8 mouse cellular contexts compared by ENCODE assay signal in the genomic region with DNA sequence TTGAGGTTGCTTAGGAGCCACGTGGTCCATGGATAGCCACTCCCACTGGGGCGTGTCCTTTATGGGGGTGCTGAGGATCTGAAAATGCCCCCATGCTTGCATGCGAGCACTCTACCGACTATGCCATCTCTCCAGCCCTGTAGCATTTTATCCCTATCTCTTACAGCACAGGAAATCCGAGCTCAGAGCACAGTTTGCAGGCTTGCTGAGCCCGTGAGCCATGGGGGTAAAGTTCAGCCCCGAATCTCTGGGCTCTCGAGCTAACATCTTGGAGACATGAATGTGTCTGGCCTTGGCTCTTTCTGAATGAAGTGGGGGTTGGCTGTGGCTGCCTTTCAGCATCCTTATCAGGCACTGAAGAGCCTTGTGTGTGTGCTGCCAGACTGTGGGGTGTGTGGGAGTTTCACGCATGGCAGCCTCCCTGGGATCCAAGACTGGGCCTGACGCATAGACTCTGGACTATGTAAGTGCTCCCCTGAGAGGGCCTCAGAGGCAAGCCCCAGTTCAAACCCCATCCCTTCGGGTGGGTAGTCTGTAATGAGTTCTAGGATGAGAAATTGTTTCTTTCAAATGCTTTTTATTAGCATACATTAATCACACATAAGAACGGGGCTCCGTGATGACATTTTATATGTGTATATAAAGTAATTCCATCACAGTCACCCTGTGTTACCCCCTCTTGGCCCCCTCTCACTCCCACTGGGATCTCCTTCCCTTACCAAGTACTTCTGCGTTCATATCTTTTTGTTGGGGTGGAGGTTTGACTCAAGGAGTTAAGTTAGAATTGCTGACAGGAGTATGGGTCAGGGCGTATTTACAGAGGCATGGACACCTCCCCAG.
DNase-seq lines count a peak whose midpoint lies in the region; ATAC-seq lines count a peak whose summit lies in the region.

No protein-coding gene starts in this region.

- H3K4me3 ChIP-seq in kidney, embryonic 14.5 days (ENCODE audit: low read length) = no peak overlapping the region
- H3K4me3 ChIP-seq in embryonic facial prominence, embryonic 10.5 days = no peak overlapping the region
- H3K4me3 ChIP-seq in heart, embryonic 14.5 days (ENCODE audit: control insufficient read depth in 1 of 2, insufficient read depth in 1 of 2, low read depth in 1 of 2, low read length in 2 of 2) = no peak overlapping the region
- H3K4me3 ChIP-seq in neural tube, embryonic 15.5 days (replicated peaks) = no peak overlapping the region

- H3K36me3 ChIP-seq in kidney, embryonic 14.5 days (ENCODE audit: control insufficient read depth, insufficient read depth, low read length) = no peaks in the 10 kb centered on the region
- no peaks in the 10 kb centered on the region for H3K36me3 ChIP-seq in embryonic facial prominence, embryonic 10.5 days (replicated peaks)
- H3K36me3 ChIP-seq in heart, embryonic 14.5 days (ENCODE audit: control insufficient read depth, insufficient read depth, low read length) = no peaks in the 10 kb centered on the region
- no peaks in the 10 kb centered on the region for H3K36me3 ChIP-seq in neural tube, embryonic 15.5 days

- peak overlapping the region; percentile 52; the same call in 1 of the 2 replicates for H3K27ac ChIP-seq in kidney, embryonic 14.5 days (ENCODE audit: low read depth, low read length)
- H3K27ac ChIP-seq in embryonic facial prominence, embryonic 10.5 days (replicated peaks) = peak overlapping the region; percentile 77
- H3K27ac ChIP-seq in heart, embryonic 14.5 days (replicated peaks in 1 of 2; ENCODE audit: control insufficient read depth in 1 of 2, insufficient read depth in 1 of 2, low read depth in 2 of 2, low read length in 2 of 2) = peak overlapping the region in 1 of 2 experiments; percentile 45; a peak in 2 of 4 replicates
- no peak overlapping the region for H3K27ac ChIP-seq in neural tube, embryonic 15.5 days (replicated peaks)

- no peak for DNase-seq in kidney, adult 9 months
- DNase-seq in embryonic facial prominence, embryonic 10.5 days (ENCODE audit: low spot score) = no peak
- peak; percentile 69 to 78 for DNase-seq in kidney, postnatal 4 days
- no peak for DNase-seq in spleen, postnatal 36 days (ENCODE audit: low spot score in 2 of 2)

- ATAC-seq in kidney, embryonic 14.5 days (ENCODE audit: low FRiP score, low TSS enrichment) = peak; percentile 91
- ATAC-seq in heart, embryonic 14.5 days (ENCODE audit: insufficient number of reproducible peaks, insufficient read depth, low FRiP score, low read depth) = peak; percentile 68
- ATAC-seq in neural tube, embryonic 15.5 days (ENCODE audit: low FRiP score) = peak; percentile 77
- ATAC-seq in monocyte, adult 5-6 weeks (replicated peaks; ENCODE audit: insufficient number of reproducible peaks, low FRiP score, low TSS enrichment, poor library complexity, severe bottlenecking) = no peak

- peaks cover 20% of the 10 kb centered on the region for H3K4me1 ChIP-seq in kidney, embryonic 14.5 days (ENCODE audit: control insufficient read depth, insufficient read depth, low read length)
- peaks cover 57% of the 10 kb centered on the region for H3K4me1 ChIP-seq in embryonic facial prominence, embryonic 10.5 days
- H3K4me1 ChIP-seq in heart, embryonic 14.5 days (ENCODE audit: control insufficient read depth in 2 of 2, insufficient read depth in 2 of 2, low read length in 2 of 2) = peaks cover 11 to 16% of the 10 kb centered on the region in 2 experiments
- peaks cover 15% of the 10 kb centered on the region for H3K4me1 ChIP-seq in neural tube, embryonic 15.5 days

- H3K4me2 ChIP-seq in kidney, embryonic 14.5 days (replicated peaks; ENCODE audit: low read depth, low read length) = no peak overlapping the region; the same call in 1 of the 2 replicates
- peak overlapping the region; percentile 19 for H3K4me2 ChIP-seq in heart, embryonic 14.5 days (ENCODE audit: low read length)
- H3K4me2 ChIP-seq in neural tube, embryonic 15.5 days = no peak overlapping the region

- H3K9me3 ChIP-seq in kidney, embryonic 14.5 days (ENCODE audit: control insufficient read depth, low read length) = no peaks in the 10 kb centered on the region
- no peaks in the 10 kb centered on the region for H3K9me3 ChIP-seq in embryonic facial prominence, embryonic 10.5 days
- no peaks in the 10 kb centered on the region for H3K9me3 ChIP-seq in heart, embryonic 14.5 days (ENCODE audit: control insufficient read depth, low read length)
- no peaks in the 10 kb centered on the region for H3K9me3 ChIP-seq in neural tube, embryonic 15.5 days (replicated peaks)

- H3K27me3 ChIP-seq in kidney, embryonic 14.5 days (ENCODE audit: control insufficient read depth, insufficient read depth, low read length) = no peaks in the 10 kb centered on the region
- no peaks in the 10 kb centered on the region for H3K27me3 ChIP-seq in embryonic facial prominence, embryonic 10.5 days (replicated peaks; ENCODE audit: low read depth, poor library complexity, severe bottlenecking)
- no peaks in the 10 kb centered on the region for H3K27me3 ChIP-seq in heart, embryonic 14.5 days (ENCODE audit: control insufficient read depth, insufficient read depth, low read length)
- H3K27me3 ChIP-seq in neural tube, embryonic 15.5 days (replicated peaks) = no peaks in the 10 kb centered on the region

- WGBS in kidney, embryonic 14.5 days = 18% methylated on average over 15 of the region's 15 CpGs
- 57% methylated on average over 15 of the region's 15 CpGs for WGBS in embryonic facial prominence, embryonic 10.5 days
- 28% methylated on average over 15 of the region's 15 CpGs for WGBS in heart, embryonic 14.5 days
- 43% methylated on average over 15 of the region's 15 CpGs for WGBS in neural tube, embryonic 15.5 days

- no peak overlapping the region for H3K9ac ChIP-seq in kidney, embryonic 14.5 days (ENCODE audit: low read depth, low read length)
- no peak overlapping the region for H3K9ac ChIP-seq in heart, embryonic 14.5 days (ENCODE audit: low read length)
- no peak overlapping the region for H3K9ac ChIP-seq in neural tube, embryonic 15.5 days (replicated peaks)

Comparison
In these comparisons a context has a peak if more than half of its experiments do, and no peak if none do; other contexts are left out.
1. DNase-seq: peak in kidney, postnatal 4 days (2 of 2); none in kidney, adult 9 months (single experiment), embryonic facial prominence, embryonic 10.5 days (single experiment) and spleen, postnatal 36 days (0 of 2).